Mouse (Mus musculus): ENCODE measurements around the gene Efnb2. TPM values are rescaled to one million over a fixed set of nuclear protein-coding genes. Genes with fewer than 3 reads are reported as not detected.
A peak's percentile ranks its signal among the peaks of the same experiment; 100 is the strongest.

The Efnb2 gene
- polyA plus RNA-seq, 1 experiment from 2014 or later = 11.7 TPM

GRCm38 (mm10) chr8:8631394-8631793 lies 29.6 kb downstream of the Efnb2 start:
- Histone ChIP-seq H3K4me2 (no peak overlapping the region), H3K9ac (no peak overlapping the region), H3K27me3 (replicated peaks) (no peaks in the 10 kb centered on the region), H3K4me3 (no peak overlapping the region), H3K9me3 (no peaks in the 10 kb centered on the region), H3K36me3 (peaks cover 42% of the 10 kb centered on the region), H3K4me1 (peaks cover 21% of the 10 kb centered on the region), H3K27ac (replicated peaks) (no peak overlapping the region)
- ATAC-seq (ENCODE audit: extremely low read depth, insufficient number of reproducible peaks, low FRiP score, low TSS enrichment) = no peak
- 70% methylated on average over 7 of the region's 7 CpGs for WGBS

DNA sequence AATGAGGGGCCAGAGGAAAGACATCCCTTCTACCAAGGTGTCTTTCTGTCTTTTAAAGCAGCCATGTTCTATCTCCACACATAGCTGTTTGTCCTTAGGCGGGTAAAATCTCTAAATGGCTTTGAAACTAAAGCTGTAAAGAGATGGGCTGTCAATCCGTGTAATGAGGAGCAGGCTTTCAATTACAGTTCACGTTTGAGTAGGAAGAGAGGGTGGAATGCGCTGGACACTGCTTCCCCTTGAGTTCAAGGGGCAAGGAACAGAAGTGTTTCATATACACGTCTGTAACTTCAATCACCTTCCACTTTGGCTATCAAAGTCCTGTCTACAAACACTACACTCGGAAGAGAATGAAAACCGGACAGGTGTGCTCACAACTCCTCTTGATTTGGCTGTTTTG lies 37.0 kb downstream of the Efnb2 start:
- Histone ChIP-seq H3K36me3 (peaks cover 57% of the 10 kb centered on the region), H3K9me3 (no peaks in the 10 kb centered on the region), H3K4me3 (no peak overlapping the region), H3K27ac (replicated peaks) (0 out of 2 replicates have a peak overlapping the region, but pooled peaks have one; percentile 12), H3K4me2 (peak overlapping the region; percentile 16; the same call in 1 of the 2 replicates), H3K27me3 (replicated peaks) (no peaks in the 10 kb centered on the region), H3K9ac (no peak overlapping the region), H3K4me1 (peaks cover 36% of the 10 kb centered on the region)
- ATAC-seq (ENCODE audit: extremely low read depth, insufficient number of reproducible peaks, low FRiP score, low TSS enrichment) = no peak
- WGBS = 39% methylated on average over 7 of the region's 7 CpGs

DNA sequence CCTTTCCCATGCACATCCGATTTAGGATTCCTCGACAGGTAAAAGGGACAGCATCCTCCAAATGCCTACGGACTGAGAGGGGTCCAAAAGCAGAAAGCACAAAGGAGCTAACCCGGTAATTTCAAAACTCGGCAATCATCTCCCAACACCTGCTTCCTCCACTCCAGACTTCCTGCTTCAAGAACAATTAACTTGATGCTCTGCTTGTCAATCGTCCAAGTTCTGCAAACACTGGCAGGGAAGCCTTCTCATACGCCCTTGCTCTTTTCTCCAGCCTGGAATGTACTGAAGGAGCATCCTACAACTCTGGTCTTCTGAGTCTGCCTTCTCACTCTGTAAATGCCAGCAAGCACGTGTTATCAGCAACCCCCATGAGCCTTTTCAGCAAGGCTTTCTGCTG lies 37.6 kb downstream of the Efnb2 start:
- no peak for ATAC-seq (ENCODE audit: extremely low read depth, insufficient number of reproducible peaks, low FRiP score, low TSS enrichment)

DNA sequence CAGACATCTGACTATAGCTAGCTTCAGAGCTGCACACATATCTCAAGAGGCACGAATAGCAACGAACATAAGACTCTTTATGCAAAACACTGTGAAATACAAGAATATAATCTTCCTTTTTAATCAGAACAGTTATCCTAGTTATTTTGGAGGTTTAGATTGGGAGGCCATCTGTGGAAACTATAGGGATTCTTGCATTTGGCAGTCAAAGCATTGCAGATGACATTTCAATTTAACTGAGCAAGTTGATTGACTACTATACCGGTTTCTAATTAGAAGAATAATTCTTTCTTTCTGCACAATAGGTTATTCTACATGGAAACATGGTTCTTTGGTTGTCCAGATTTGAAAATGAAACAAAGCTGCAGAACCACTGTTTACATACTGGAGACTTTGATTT lies 38.6 kb downstream of the Efnb2 start:
- H3K27ac ChIP-seq (replicated peaks) = no peak overlapping the region; the same call in 1 of the 2 replicates
- peaks cover 29% of the 10 kb centered on the region for H3K4me1 ChIP-seq
- H3K4me3 ChIP-seq = no peak overlapping the region
- WGBS = 83% methylated on average over 3 of the region's 3 CpGs
- H3K4me2 ChIP-seq = no peak overlapping the region
- peaks cover 62% of the 10 kb centered on the region for H3K36me3 ChIP-seq
- no peak for ATAC-seq (ENCODE audit: extremely low read depth, insufficient number of reproducible peaks, low FRiP score, low TSS enrichment)
- no peaks in the 10 kb centered on the region for H3K27me3 ChIP-seq (replicated peaks)
- no peaks in the 10 kb centered on the region for H3K9me3 ChIP-seq
- no peak overlapping the region for H3K9ac ChIP-seq

More for the DNA sequence above, 37.6 kb downstream of the Efnb2 start:
- WGBS = 44% methylated on average over 8 of the region's 8 CpGs
- H3K27ac ChIP-seq (replicated peaks) = 0 out of 2 replicates have a peak overlapping the region, but pooled peaks have one; percentile 12
- peaks cover 31% of the 10 kb centered on the region for H3K4me1 ChIP-seq
- peaks cover 60% of the 10 kb centered on the region for H3K36me3 ChIP-seq
- H3K4me2 ChIP-seq = peak overlapping the region; percentile 16; the same call in 1 of the 2 replicates
- no peak overlapping the region for H3K9ac ChIP-seq
- no peak overlapping the region for H3K4me3 ChIP-seq
- no peaks in the 10 kb centered on the region for H3K9me3 ChIP-seq
- no peaks in the 10 kb centered on the region for H3K27me3 ChIP-seq (replicated peaks)

DNA sequence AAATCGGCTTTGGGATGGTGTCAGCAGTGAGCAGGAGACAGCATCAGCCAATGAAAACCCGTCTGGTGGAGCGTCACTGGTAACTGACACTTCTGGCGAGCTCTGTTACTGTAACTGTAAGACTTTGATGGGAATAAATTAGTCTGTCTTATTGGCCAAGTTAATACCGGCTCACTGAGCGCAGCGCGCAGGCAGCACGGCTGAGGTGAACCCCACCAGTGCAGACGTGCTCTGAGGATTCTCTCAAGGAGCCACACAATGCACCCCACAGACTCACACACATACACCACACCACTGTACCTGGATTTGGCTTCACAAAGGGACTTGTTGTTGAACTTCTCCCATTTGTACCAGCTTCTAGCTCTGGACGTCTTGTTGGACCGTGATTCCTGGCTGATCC lies 39.0 kb downstream of the Efnb2 start:
- H3K4me3 ChIP-seq = no peak overlapping the region
- H3K4me2 ChIP-seq = no peak overlapping the region
- WGBS = 86% methylated on average over 12 of the region's 12 CpGs
- ATAC-seq (ENCODE audit: extremely low read depth, insufficient number of reproducible peaks, low FRiP score, low TSS enrichment) = no peak
- H3K27me3 ChIP-seq (replicated peaks) = no peaks in the 10 kb centered on the region
- no peak overlapping the region for H3K9ac ChIP-seq
- no peaks in the 10 kb centered on the region for H3K9me3 ChIP-seq
- no peak overlapping the region for H3K27ac ChIP-seq (replicated peaks)
- H3K36me3 ChIP-seq = peaks cover 63% of the 10 kb centered on the region
- peaks cover 29% of the 10 kb centered on the region for H3K4me1 ChIP-seq

GRCm38 (mm10) chr8:8621236-8621917 lies 39.7 kb downstream of the Efnb2 start:
- H3K27ac ChIP-seq (replicated peaks) = no peak overlapping the region
- no peak overlapping the region for H3K4me3 ChIP-seq
- peaks cover 29% of the 10 kb centered on the region for H3K4me1 ChIP-seq
- no peaks in the 10 kb centered on the region for H3K9me3 ChIP-seq
- 87% methylated on average over 16 of the region's 16 CpGs for WGBS
- peaks cover 65% of the 10 kb centered on the region for H3K36me3 ChIP-seq
- no peak overlapping the region for H3K4me2 ChIP-seq
- no peaks in the 10 kb centered on the region for H3K27me3 ChIP-seq (replicated peaks)
- no peak overlapping the region for H3K9ac ChIP-seq
- no peak for ATAC-seq (ENCODE audit: extremely low read depth, insufficient number of reproducible peaks, low FRiP score, low TSS enrichment)

- H3K27me3 ChIP-seq (replicated peaks) = no peaks in the 10 kb centered on the region
- no peak overlapping the region for H3K9ac ChIP-seq
- no peak overlapping the region for H3K4me3 ChIP-seq
- H3K36me3 ChIP-seq = peaks cover 59% of the 10 kb centered on the region
- no peak overlapping the region for H3K4me2 ChIP-seq
- H3K4me1 ChIP-seq = peaks cover 29% of the 10 kb centered on the region
- WGBS = 86% methylated on average over 21 of the region's 21 CpGs
- no peaks in the 10 kb centered on the region for H3K9me3 ChIP-seq
- peak overlapping the region; percentile 9; the same call in 1 of the 2 replicates for H3K27ac ChIP-seq (replicated peaks)
- ATAC-seq (ENCODE audit: extremely low read depth, insufficient number of reproducible peaks, low FRiP score, low TSS enrichment) = no peak
These were observed 40.5 kb downstream of the Efnb2 start for GRCm38 (mm10) chr8:8620536-8620935.

GRCm38 (mm10) chr8:8619221-8620194 lies 41.5 kb downstream of the Efnb2 start:
- 64% methylated on average over 19 of the region's 19 CpGs for WGBS
- H3K4me1 ChIP-seq = peaks cover 21% of the 10 kb centered on the region
- peaks cover 59% of the 10 kb centered on the region for H3K36me3 ChIP-seq
- no peak overlapping the region for H3K4me3 ChIP-seq
- no peak overlapping the region for H3K4me2 ChIP-seq
- H3K27ac ChIP-seq (replicated peaks) = peak overlapping the region; percentile 12; the same call in 1 of the 2 replicates
- H3K27me3 ChIP-seq (replicated peaks) = no peaks in the 10 kb centered on the region
- ATAC-seq (ENCODE audit: extremely low read depth, insufficient number of reproducible peaks, low FRiP score, low TSS enrichment) = no peak
- no peaks in the 10 kb centered on the region for H3K9me3 ChIP-seq
- H3K9ac ChIP-seq = no peak overlapping the region

GRCm38 (mm10) chr8:8613844-8614243 lies 47.2 kb downstream of the Efnb2 start:
- ATAC-seq (ENCODE audit: extremely low read depth, insufficient number of reproducible peaks, low FRiP score, low TSS enrichment) = no peak
- no peak overlapping the region for H3K4me3 ChIP-seq
- no peak overlapping the region for H3K9ac ChIP-seq
- H3K27ac ChIP-seq (replicated peaks) = no peak overlapping the region
- peaks cover 17% of the 10 kb centered on the region for H3K4me1 ChIP-seq
- no peak overlapping the region for H3K4me2 ChIP-seq
- peaks cover 18% of the 10 kb centered on the region for H3K36me3 ChIP-seq
- 23% methylated on average over 1 of the region's 1 CpGs for WGBS
- no peaks in the 10 kb centered on the region for H3K9me3 ChIP-seq
- H3K27me3 ChIP-seq (replicated peaks) = no peaks in the 10 kb centered on the region

DNA sequence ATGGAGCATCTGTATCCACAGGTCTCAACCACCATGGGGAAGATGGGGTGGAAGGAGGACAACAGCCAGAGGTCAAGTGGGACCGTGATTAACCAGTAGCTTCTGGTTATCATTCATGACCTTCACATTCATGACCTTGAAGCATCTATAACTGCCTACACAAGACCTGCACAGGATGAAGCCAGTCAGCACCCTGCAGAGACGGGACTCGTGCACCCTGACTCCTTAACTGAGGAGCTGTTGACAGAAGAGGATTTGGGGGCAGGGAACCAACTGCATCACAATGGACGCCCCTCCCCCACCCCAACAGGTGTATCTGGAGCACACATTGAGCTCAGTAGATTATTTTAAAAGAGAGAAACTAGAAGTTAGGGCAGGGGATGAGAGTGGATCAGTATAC lies 49.1 kb downstream of the Efnb2 start:
- H3K27ac ChIP-seq (replicated peaks) = no peak overlapping the region
- no peak overlapping the region for H3K4me3 ChIP-seq
- 0 out of 2 replicates have a peak, but pooled peaks cover 3% of the 10 kb centered on the region for H3K36me3 ChIP-seq
- H3K4me1 ChIP-seq = peaks cover 17% of the 10 kb centered on the region
- H3K27me3 ChIP-seq (replicated peaks) = no peaks in the 10 kb centered on the region
- no peaks in the 10 kb centered on the region for H3K9me3 ChIP-seq
- no peak overlapping the region for H3K9ac ChIP-seq
- no peak overlapping the region for H3K4me2 ChIP-seq
- 60% methylated on average over 4 of the region's 4 CpGs for WGBS
- ATAC-seq (ENCODE audit: extremely low read depth, insufficient number of reproducible peaks, low FRiP score, low TSS enrichment) = no peak

DNA sequence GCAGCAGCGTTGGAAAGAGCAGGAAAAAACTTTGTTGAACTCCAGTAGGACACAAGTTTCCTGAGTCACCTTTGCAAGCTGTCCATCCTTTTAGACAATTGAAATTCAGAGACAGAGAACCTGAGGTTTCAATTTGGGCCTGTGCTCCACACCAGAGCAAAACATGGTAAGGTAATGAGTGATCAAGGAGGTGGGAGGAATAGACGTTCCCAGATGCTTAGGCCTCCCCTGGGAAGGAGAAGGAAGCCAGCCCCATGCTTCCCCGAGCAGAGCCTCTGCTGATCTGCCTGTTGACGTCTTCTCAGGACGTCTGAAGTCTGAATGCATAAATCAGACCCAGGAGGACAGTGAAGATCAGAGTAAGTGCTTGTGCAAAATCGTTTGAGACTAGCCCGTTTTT lies 51.3 kb downstream of the Efnb2 start:
- no peak overlapping the region for H3K4me2 ChIP-seq
- ATAC-seq (ENCODE audit: extremely low read depth, insufficient number of reproducible peaks, low FRiP score, low TSS enrichment) = no peak

More for the DNA sequence above, 51.3 kb downstream of the Efnb2 start:
- WGBS = 22% methylated on average over 7 of the region's 7 CpGs
- Histone ChIP-seq H3K4me1 (peaks cover 20% of the 10 kb centered on the region), H3K9ac (no peak overlapping the region), H3K27me3 (replicated peaks) (no peaks in the 10 kb centered on the region), H3K36me3 (no peaks in the 10 kb centered on the region), H3K4me3 (no peak overlapping the region), H3K9me3 (no peaks in the 10 kb centered on the region), H3K27ac (replicated peaks) (no peak overlapping the region)

Data from heart, embryonic 13.5 days (tissue).